Mouse (Mus musculus) embryonic facial prominence, embryonic 15.5 days (tissue): ENCODE measurements at regions not wholly inside any gene's neighbourhood (a gene's known extent, or its start where the extent isn't known, plus 50 kb on each side); places are given as distances from the start of the nearest gene placed in this dataset.

Experiments used
- ATAC-seq: fragments of 200-750 bp; cut with Nextera tagmentation; 2 replicates; pipeline ENCODE4 v1.8.0; 2017; ENCODE audit warnings: low read depth, moderate TSS enrichment; ENCODE audit not compliant: insufficient number of reproducible peaks, low FRiP score, low TSS enrichment
- H3K27ac ChIP-seq: fragments of 300-500 bp; sonication (generic); replicated peaks from 2 replicates; pipeline ENCODE4 v1.5.1; 2015; ENCODE audit warnings: mild to moderate bottlenecking, inconsistent platforms
- H3K27me3 ChIP-seq: fragments of 300-500 bp; sonication (generic); 2 replicates; pipeline ENCODE4 v1.6.1; 2015; ENCODE audit warnings: inconsistent platforms
- H3K36me3 ChIP-seq: fragments of 300-500 bp; sonication (generic); 2 replicates; pipeline ENCODE4 v1.6.1; 2015; ENCODE audit warnings: mild to moderate bottlenecking, inconsistent platforms
- H3K4me1 ChIP-seq: fragments of 300-500 bp; sonication (generic); 2 replicates; pipeline ENCODE4 v1.6.1; 2015; ENCODE audit warnings: inconsistent platforms
- H3K4me2 ChIP-seq: fragments of 300-500 bp; sonication (generic); replicated peaks from 2 replicates; pipeline ENCODE4 v1.6.1; 2015; ENCODE audit warnings: mild to moderate bottlenecking, inconsistent platforms
- H3K4me3 ChIP-seq: fragments of 300-500 bp; sonication (generic); replicated peaks from 2 replicates; pipeline ENCODE4 v1.5.1; 2015; ENCODE audit warnings: mild to moderate bottlenecking, inconsistent platforms
- H3K9ac ChIP-seq: fragments of 300-500 bp; sonication (generic); 2 replicates; pipeline ENCODE4 v1.6.1; 2015; ENCODE audit warnings: inconsistent platforms
- H3K9me3 ChIP-seq: fragments of 300-500 bp; sonication (generic); replicated peaks from 2 replicates; pipeline ENCODE4 v1.6.1; 2016; ENCODE audit warnings: inconsistent platforms
- WGBS: fragments of 180-500 bp; shearing (Covaris S2); methylation state at CpG from one replicate; pipeline ENCODE4 v1.1.7; 2015; 5-methylcytosine and 5-hydroxymethylcytosine counted together

DNA sequence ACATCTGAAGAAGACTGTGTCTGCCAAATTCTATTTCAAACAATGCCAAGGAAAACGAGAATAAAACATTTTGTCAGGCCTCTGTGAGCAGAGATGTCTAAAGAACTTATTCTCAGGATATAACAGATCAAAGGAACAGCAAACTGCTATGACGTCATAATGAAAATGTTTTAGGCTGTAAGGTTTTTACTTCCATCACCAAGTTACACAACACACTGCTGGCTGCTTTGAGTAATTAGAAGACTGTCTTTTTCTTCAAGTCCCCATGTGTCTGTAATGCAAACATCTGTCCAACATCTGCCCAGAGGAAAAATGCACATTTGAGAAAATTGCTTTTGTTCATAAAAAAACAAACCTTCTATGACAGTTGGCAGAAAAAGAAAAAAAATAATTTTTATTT is 341.7 kb upstream of the Arhgef26 start:
- Histone ChIP-seq H3K27me3 (no peaks in the 10 kb centered on the region), H3K4me1 (no peaks in the 10 kb centered on the region), H3K4me2 (no peak overlapping the region), H3K9ac (no peak overlapping the region), H3K27ac (no peak overlapping the region), H3K9me3 (no peaks in the 10 kb centered on the region), H3K4me3 (no peak overlapping the region), H3K36me3 (no peaks in the 10 kb centered on the region)
- 33% methylated on average over 2 of the region's 2 CpGs for WGBS
- ATAC-seq = peak; percentile 69; the same call in 1 of the 2 replicates
